8 mouse cellular contexts compared by ENCODE assay signal in genomic region chr5:32713042-32713702, GRCm38 (mm10).
DNase-seq lines count a peak whose midpoint lies in the region; ATAC-seq and TF ChIP-seq lines count a peak whose summit lies in the region.

No protein-coding gene starts in this region.

- no peaks in the 10 kb centered on the region; the same call in 1 of the 2 replicates for H3K4me1 ChIP-seq in testis, adult 2 months (ENCODE audit: control insufficient read depth, insufficient read depth, low read length)
- H3K4me1 ChIP-seq in intestine, embryonic 14.5 days (replicated peaks; ENCODE audit: control insufficient read depth, insufficient read depth, low read length), result no peaks in the 10 kb centered on the region
- no peaks in the 10 kb centered on the region; the same call in 1 of the 2 replicates for H3K4me1 ChIP-seq in neural tube, embryonic 11.5 days (ENCODE audit: control insufficient read depth, insufficient read depth, low read length)

- no peaks in the 10 kb centered on the region for H3K36me3 ChIP-seq in testis, adult 2 months (ENCODE audit: control insufficient read depth, insufficient read depth, low read length)
- no peaks in the 10 kb centered on the region for H3K36me3 ChIP-seq in intestine, embryonic 14.5 days (ENCODE audit: control insufficient read depth, insufficient read depth, low read length)
- H3K36me3 ChIP-seq in neural tube, embryonic 11.5 days (ENCODE audit: control insufficient read depth, insufficient read depth, low read length), result no peaks in the 10 kb centered on the region

- H3K9me3 ChIP-seq in intestine, embryonic 14.5 days (ENCODE audit: control insufficient read depth, low read length), result no peaks in the 10 kb centered on the region
- H3K9me3 ChIP-seq in neural tube, embryonic 11.5 days (ENCODE audit: control insufficient read depth, low read length), result no peaks in the 10 kb centered on the region

- peak overlapping the region; percentile 74 for H3K4me2 ChIP-seq in intestine, embryonic 14.5 days (ENCODE audit: low read length)
- peak overlapping the region; percentile 64 for H3K4me2 ChIP-seq in neural tube, embryonic 11.5 days (ENCODE audit: low read depth)

- no peak; the same call in 1 of the 2 replicates for ATAC-seq in intestine, embryonic 14.5 days (replicated peaks; ENCODE audit: low FRiP score, low TSS enrichment, low read depth)
- peak; percentile 15 for ATAC-seq in neural tube, embryonic 11.5 days (ENCODE audit: insufficient read depth, low FRiP score, low TSS enrichment)

- TF ChIP-seq CTCF in testis, adult 2 months (IDR thresholded peaks at IDR 0.05; ENCODE audit: control insufficient read depth, insufficient read depth, insufficient replicate concordance, low read depth, low read length), result peak; percentile 18; the same call in 1 of the 2 replicates

- no peak for TF ChIP-seq POLR2A in testis, adult 2 months (IDR thresholded peaks at IDR 0.05; ENCODE audit: control insufficient read depth, low read depth, low read length)

- H3K4me3 ChIP-seq in testis, adult 2 months (ENCODE audit: control insufficient read depth, low read depth, low read length), result peak overlapping the region; percentile 90
- peak overlapping the region; percentile 57 for H3K4me3 ChIP-seq in intestine, embryonic 14.5 days (ENCODE audit: low read depth, low read length)
- H3K4me3 ChIP-seq in neural tube, embryonic 11.5 days (ENCODE audit: low read depth, low read length), result peak overlapping the region; percentile 51

- peak overlapping the region; percentile 89 for H3K27ac ChIP-seq in testis, adult 2 months (ENCODE audit: control insufficient read depth, insufficient read depth, low read depth, low read length)
- peak overlapping the region; percentile 92 for H3K27ac ChIP-seq in intestine, embryonic 14.5 days (ENCODE audit: low read depth)
- peak overlapping the region; percentile 65 for H3K27ac ChIP-seq in neural tube, embryonic 11.5 days (ENCODE audit: low read depth, low read length)

- peak; percentile 46 for DNase-seq in cerebellum, adult 11-12 months
- DNase-seq in cerebellum, adult 9-10 months, result no peak
- DNase-seq in testis, postnatal 10 days (ENCODE audit: low spot score), result no peak
- no peak for DNase-seq in intestine, embryonic 14.5 days (ENCODE audit: low spot score)
- DNase-seq in neural tube, embryonic 11.5 days (ENCODE audit: low spot score), result peak; percentile 30
- DNase-seq in frontal cortex, postnatal 10 days (ENCODE audit: low spot score in 2 of 2), result no peak
- DNase-seq in layer of hippocampus, postnatal 14 days (ENCODE audit: low spot score in 2 of 2), result no peak

- H3K9ac ChIP-seq in intestine, embryonic 14.5 days (ENCODE audit: low read length), result peak overlapping the region; percentile 52
- peak overlapping the region; percentile 66 for H3K9ac ChIP-seq in neural tube, embryonic 11.5 days (ENCODE audit: low read length)

- no peaks in the 10 kb centered on the region for H3K27me3 ChIP-seq in testis, adult 2 months (ENCODE audit: control insufficient read depth, insufficient read depth, low read length)
- no peaks in the 10 kb centered on the region for H3K27me3 ChIP-seq in intestine, embryonic 14.5 days (replicated peaks; ENCODE audit: control insufficient read depth, insufficient read depth, low read length)
- no peaks in the 10 kb centered on the region for H3K27me3 ChIP-seq in neural tube, embryonic 11.5 days (ENCODE audit: control insufficient read depth, insufficient read depth, low read length)

- WGBS in intestine, embryonic 14.5 days, result 25% methylated on average over 2 of the region's 2 CpGs
- WGBS in neural tube, embryonic 11.5 days, result 21% methylated on average over 2 of the region's 2 CpGs

Comparison
In these comparisons a context has a peak if more than half of its experiments do, and no peak if none do; other contexts are left out.
1. DNase-seq: peak in cerebellum, adult 11-12 months (single experiment) and neural tube, embryonic 11.5 days (single experiment); none in cerebellum, adult 9-10 months (single experiment), testis, postnatal 10 days (single experiment), intestine, embryonic 14.5 days (single experiment), frontal cortex, postnatal 10 days (0 of 2) and layer of hippocampus, postnatal 14 days (0 of 2).
2. Peak in every context shown above with its lines, with median percentiles within 50 percentile points of each other: H3K27ac ChIP-seq and H3K4me3 ChIP-seq.